Mouse (Mus musculus) cerebellum, adult (tissue): ENCODE data around the gene Sys1.

Source experiments
- ATAC-seq: cut with Nextera tagmentation; 2 replicates; pipeline ENCODE4 v1.9.2; 2017; ENCODE audit warnings: mild to moderate bottlenecking, moderate library complexity, mixed read lengths; ENCODE audit not compliant: insufficient number of reproducible peaks, low FRiP score, low TSS enrichment

Sys1 gene

DNA sequence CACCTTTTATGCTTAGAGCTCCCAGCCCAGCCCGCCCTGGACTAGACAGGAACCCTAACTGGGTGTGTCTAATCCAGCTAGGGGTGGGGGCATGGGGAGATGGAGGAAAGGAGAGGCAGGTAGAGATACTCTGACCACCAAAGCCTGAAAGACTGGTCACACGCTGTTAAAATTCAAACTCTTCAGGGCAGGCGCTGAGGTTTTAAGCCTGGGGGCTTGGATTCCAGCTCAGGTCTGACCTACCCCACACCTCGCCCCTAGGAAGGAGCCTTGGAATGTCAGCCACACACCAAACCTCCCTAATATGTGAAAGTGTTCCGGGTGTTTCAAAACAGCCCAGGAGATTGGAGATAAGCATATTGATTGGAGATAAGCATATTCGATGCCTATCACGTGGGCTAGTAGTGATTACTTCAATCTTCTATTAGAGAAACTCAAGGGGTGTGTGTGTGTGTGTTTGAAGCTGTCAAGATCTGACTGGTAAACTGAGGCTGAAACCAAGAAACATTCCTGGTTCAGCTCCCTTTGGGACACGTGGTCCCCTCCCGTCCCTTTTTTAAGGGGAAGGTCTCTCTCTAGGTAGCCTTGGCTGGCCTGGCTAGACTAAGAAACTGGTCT, 23.4 kb upstream of the Sys1 start:
- no peak for ATAC-seq

DNA sequence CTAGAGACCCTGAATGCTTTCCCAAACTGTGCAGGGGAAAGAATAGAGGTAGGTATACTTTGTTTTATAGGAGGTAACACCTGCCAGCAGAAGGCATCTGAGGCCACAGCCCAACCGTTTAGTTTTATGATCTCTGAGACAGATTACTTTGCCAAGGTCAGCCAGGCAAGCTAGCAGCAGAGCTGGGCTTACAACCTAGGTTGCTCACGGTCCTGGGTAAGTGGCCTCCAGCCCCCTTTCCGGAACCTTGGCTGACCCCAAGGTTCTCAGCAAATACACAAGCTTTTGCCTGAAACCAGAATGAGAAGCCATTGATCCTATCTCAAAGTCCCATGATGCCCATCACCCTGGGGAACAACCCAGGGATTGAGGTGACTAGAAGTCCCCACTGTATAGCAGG, 22.1 kb upstream of the Sys1 start:
- ATAC-seq: no peak

DNA sequence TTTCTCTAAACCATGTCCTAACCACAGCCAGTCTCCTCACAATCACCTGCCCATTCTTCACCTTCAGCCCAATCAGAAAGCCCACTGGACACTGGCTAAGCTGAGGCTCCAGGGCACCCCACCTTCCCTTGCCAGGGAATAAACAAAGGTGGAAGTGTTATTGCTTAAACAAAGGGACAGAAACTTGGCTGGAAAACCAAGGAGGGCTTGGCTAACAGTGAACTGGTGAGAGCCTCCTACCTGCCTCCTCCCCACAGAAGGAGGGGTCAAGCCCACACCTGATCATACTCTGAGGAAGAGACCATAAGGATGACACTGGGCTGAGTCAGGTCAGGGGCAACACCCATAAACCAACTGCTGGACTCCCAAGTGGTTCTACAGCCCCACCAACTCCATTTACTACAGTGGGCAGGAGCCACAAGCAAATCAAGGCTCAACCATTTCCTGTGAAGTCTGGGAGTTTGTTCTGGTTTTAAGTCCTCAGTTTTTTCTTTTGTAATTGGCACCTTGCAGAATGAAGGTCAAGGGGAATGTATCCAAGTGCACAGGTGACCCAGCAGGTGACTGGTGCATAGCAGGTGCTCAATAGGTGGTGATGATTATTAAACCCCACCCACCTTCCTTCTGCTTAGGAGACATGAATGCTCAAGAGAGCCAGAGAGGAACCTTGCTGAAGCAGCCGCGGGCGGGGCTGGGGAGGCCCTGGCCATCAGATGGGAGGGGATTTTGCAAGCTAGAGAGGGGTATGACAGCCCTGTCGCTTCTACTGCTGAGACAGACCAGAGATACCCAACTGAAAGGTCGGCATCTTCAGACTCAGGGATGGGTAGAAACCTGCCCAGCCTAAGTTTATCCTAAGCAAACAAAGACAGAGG, 21.3 kb upstream of the Sys1 start:
- ATAC-seq: no peak

DNA sequence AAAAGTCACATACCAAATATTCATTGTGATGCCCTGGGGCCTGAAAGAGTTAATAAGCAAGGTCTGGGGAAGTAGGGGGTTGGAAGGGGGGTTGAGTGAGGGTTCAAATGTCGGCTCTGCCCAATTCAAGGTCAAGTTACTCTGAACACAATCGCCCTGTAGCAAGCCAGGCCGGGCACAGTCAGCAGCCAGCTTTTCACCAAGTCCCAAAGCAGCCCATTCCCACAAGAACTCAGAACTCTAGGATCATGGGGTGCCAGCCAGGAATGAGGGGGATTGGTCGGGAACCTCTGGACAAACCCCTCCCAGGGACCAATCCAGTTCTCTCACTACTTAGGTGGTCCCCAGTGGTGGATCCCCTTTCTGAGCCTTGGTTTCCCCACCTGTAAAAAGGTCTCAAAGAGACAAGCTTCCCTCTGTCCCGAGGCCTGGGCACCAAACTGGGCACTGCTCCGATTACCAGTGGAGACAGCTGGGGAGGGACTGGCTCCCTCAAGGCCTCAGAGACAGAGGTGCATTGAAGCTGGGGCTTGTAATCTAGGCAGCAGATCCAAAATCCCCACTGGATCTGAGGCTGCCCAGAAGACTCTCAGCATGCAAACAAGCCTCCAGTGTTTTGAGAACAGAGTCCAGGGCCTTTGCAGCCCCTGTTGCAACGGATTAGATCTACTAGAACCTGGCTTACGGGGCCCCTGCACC, 20.4 kb upstream of the Sys1 start:
- ATAC-seq: no peak

DNA sequence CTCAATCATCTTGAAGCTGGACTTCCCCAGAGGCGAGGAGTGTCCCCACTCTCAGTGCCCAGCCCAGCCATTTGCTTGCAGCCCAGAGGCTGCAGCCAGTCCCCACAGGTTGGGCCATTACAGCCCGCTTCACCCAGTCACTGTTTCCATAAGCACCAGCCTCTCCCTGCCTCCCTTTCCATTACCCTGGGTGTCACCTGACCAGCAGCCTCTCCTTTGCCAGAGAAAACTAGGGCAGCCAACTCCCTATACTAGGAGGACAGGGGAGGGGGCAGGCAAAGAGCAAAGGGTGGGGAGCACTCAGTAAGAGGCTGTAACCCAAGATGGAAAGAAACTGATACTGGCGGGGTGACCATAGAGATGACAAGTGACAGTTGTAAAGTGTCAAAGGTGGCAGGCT, 19.8 kb upstream of the Sys1 start:
- 0 out of 2 replicates have a peak, but pooled peaks have one; percentile 43 for ATAC-seq

DNA sequence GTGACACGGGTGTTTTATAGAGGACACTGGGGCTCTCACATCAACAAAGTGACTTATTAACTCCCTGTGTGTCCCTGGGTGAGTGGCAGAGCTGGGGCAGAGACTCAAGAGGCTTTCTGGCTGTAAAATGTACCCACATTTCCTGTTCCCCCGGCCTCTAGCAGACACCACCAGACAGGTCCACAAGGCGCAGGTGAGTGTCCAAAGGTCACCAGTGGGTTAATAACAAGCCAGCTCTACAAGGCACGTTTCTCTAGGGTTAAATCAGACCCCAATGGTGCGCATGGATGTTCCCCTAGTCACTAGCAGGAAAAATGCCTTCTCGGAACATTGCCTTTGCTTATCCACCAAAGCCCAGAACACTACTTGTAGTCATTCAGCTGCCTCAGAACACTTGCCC, 19.1 kb upstream of the Sys1 start:
- no peak for ATAC-seq

DNA sequence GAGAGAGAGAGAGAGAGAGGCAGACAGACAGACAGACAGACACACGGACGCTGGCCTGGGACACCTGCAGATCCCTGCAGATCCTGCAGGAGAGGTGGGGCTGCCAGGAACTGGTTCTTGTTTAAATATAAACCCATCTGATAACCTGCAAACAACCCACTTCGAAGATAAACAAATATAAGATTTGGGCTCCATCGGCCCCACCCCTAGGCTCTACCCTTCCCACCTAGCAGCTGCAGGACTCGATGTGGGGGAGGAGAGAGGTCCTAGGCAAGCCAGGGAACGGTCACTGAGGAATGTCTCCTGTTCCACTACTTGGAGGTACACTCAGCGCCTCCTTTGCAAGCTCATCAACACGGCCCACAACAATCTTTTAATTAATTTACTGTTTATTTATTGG, 18.5 kb upstream of the Sys1 start:
- no peak for ATAC-seq

DNA sequence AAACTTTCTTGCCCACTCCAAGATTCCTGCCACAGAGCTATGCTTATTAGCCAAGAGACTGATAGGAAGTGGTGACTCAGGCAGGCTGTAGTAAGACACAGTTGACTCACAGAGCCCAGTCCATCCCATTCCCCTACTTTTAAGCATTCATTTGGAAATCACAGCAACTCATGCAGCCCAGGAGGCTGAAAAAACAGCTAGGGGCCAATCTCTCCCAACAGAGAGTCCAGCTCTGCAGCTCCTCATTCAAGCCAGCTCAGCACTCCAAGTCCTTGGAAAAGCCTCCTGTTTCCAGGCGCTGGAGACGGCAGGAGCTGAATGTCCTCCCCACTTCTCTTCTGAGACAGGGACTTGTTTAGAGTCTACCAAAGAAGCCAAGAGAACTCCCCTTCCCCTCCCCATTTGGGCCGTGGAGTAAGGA, 17.8 kb upstream of the Sys1 start:
- no peak for ATAC-seq

DNA sequence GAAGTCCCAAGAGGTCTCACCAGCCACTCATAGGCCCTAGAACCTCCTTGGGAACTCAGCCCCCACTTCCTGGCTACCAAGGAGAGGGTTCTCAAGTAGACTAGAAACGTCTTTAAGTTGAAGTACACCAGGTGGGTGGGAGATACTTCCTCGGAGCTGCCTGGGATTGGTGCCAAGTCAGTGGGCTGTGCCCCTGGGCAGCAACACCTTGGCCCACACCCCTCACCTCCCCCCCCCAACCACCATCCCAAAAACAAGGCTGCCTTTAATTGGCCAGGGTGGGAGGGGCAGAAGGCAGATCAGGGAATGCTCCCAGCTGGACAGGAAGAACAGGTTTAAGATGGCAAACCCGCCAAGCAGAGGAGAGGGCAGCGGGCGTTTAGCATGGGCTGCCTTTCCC, 16.4 kb upstream of the Sys1 start:
- ATAC-seq: no peak

DNA sequence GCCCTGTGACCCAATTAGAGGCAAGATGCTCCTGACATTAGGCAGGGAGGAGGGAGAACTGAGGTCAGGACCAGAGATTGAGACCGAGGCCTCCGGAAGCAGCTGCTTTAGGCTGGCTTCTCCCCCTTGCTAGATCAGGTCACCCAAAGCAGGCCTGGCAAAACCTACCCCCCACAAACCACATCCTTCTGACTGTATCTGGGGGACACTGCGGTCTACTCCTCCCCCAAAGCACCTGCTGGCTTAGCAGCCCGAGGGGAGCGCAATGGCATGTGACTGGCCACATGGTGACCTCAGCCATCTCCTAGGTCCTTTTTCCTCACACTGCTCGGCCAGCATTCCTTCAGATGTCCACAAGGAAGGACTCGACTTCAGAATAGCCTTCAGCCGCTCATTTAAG, 15.6 kb upstream of the Sys1 start:
- no peak for ATAC-seq

DNA sequence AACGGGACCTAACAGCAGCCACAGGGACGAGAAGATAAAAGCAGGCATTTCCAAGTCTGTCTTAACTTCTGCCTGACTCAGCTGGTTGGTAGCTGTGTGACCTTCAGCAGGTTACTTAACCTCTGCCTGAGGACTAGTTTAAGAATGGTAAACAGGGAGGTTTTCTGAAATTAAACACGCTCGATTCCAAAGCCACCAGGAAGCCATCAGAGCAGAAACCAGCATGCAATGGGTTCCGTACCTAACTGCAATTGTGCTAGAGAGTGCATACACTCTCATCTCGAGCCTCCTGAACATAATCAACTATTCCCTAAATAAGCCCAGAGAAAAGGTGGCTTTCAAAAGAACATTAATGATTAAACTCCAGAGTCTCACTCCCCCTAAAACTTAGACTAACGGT, 15.0 kb upstream of the Sys1 start:
- no peak for ATAC-seq

DNA sequence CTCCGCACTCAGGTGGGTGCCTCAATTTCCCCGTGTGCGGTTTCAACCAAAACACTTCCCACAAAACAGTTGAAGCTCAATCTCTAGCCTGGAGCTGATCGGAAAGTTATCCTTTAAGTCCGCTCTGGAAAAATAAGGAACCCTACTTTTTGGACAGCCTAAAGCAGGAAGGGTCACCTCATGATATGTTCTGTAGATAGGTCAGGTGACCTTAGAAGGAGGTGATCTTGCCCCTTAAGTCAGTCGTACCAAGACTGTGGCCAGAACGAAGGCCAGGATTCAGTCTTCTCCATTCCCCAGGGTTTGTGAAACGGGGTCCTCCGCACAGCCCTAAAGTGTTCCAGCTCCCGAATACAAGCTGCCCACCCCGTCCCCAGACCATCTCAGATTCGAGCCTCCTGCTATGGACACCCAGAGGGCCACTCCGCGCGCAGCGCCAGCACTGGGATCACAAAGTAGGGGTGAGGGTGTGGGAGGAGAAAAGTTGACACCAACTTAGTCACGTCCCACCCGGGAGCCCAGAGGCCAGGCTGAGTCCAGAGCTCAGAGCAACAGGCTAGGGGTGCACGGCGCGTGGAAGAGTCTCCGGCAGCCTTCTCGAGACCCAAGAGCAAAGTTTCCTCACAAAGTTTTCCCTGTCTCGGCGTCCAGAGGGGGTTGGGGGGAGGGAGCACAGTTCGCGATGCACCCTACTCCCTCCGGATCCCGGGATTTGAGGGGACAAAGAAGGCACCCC, 14.3 kb upstream of the Sys1 start:
- no peak for ATAC-seq

DNA sequence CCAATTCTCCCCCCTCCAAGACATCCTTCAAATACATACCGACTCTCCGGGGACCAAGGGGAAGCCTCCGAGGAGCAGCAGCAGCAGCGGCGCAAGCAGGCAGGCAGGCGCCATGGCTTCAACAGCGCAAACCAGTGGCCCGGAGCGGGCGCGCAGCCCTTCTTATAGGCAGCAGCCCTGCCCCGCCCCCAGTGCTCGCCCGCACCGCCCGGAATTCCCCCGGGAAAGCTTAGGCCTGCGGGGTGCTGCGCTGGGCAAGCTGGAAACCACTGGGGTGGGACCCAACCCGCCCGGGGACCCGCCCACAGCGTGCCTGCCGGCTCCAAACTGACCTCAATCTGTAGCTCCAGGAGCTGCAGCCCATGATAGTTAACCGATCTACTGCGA, 13.7 kb upstream of the Sys1 start:
- ATAC-seq: peak; percentile 45; the same call in 1 of the 2 replicates

DNA sequence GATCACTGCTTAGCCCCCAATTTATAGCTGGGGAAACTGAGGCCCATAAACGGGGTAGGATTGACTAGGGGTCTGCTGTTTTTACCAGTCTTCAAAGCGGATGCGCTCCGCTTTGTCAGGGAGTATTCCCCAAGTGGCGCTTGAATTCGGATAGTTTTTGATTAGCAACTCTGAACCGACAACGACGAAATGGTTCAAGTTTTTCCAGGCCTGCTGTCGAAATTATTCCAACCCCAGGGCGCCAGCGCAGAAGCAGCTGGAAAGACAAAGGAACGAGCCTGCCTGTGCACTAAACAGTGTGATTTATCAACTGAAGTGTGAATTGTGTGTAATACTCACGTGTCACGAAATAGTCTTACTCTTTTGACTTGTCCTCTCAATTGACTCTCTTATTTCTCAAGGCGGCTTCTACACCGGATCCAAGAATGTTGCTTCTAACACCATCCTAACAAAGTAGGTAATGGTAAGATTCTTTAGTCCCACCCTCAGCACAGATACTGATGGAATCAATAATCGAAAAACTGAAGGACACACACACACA, 13.2 kb upstream of the Sys1 start, which contains the start of gene Sdc4:
TSS of gene Sdc4 (minus strand) at position 428 of the 541 bp plus-strand sequence.
- ATAC-seq: no peak

DNA sequence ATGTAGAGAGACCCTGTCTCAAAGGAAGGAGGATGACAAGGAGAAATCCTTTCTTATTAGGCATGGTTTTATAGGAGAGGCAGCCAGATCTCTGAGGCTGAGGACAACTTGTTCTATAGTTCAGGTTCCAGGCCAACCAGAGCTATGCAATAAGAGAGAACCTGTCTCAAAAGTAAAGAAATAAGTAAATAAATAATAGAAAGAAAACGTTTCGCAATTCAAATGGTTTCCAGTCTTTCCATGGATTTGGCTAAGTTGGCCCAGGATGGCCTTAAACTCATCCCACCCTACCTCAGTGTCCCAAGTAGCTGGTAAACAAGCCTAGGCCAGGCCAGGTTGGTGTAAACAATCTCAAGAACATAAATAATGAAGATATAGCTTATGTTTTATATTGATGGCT, 12.1 kb upstream of the Sys1 start:
- no peak for ATAC-seq

DNA sequence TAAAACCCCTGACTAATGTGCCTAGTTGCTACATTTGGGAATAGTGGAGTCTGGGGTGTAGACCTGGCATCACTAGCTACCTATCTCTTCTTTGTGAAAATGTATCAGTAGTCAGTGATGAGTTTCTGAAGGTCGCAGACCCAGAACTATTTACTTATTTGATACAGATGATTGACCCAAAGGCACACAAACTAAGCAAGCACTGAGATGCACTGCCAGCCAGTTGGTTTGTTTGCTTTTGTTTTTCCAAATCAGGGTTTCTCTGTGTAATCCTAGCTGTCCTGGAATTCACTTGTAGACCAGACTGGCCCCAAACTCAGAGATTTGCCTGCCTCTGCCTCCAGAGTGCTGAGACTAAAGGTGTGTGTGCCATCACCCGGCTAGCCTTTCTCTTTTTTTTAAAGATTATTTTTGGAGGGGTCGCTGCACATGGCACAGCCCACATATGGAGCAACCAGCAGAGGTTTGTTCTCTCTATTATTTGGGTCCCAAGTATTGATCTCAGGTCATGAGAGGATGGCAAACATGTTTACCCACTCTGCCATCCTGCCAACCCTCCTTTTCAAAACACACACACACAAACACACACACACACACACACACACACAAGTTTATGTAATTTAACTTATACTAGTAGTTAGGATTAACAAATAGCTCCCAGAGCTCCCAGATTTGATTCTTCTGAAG, 11.2 kb upstream of the Sys1 start:
- ATAC-seq: no peak

DNA sequence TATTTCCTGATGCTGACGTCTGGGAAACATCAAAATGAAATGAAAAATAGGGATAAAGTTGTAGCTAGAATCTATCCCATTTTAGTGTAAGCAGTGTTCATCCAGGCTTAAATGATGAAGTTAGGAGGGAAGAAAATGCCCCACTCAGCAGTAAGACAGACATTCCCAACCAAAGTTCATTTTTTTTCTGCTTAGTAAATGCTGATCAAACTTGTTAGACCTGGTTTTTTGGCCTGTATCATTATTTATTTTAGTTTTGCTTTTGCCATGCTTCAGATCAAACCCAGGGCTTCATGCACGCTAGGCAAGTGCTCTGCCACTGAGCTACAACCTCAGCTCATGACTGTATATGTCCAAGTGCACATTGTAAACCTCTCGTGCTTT, 10.7 kb upstream of the Sys1 start:
- ATAC-seq: no peak

DNA sequence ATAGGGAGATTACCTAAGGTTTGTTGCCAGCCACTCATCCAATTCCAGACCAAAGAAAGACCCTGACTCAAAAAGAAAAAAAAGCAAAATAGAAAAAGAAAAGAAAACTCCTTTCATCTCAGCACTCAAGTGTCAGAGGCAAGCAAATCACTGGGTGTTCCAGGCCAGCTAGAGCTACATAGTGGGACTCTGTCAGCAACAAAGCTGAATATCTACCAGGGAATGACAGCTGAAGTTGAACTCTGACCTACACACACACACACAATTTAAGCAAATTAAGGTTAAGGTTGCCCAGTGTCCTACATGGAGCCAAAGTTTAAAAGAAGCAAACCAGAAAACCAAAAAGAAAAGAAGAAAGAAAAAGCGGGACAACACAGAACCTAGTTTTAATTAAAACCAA, 8.6 kb upstream of the Sys1 start:
- no peak for ATAC-seq

DNA sequence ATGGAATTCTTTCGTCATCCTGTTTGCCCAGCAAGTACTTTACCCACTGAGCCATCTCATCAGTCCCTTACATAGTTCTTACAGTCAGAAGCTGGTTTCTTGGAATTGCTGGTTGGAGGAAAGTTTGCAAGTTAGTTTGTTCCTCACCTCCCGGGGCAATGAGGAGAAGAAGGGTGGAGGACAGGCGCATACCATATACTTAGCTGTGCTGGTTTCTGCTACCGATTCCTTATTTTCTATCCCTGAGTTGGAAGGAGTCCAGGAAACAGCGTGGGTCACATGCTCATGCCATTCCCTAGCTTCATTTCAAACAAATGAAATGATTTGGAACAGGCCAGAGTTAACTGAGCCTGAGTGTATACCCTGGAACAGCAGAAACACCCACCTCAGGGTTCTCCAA, 7.8 kb upstream of the Sys1 start:
- no peak for ATAC-seq
